Mouse (Mus musculus) MEL (cell line): ENCODE results near the gene Negr1. TPM values are rescaled to one million over a fixed set of nuclear protein-coding genes. Genes with fewer than 3 reads are reported as not detected.

Experiments
- DNase-seq: peaks from one replicate; pipeline ENCODE4 v3.0.0; 2011; ENCODE audit warnings: low read depth, low spot score
- H3K27ac ChIP-seq: 2 replicates; pipeline ENCODE4 v1.5.1; 2012; ENCODE audit warnings: low read depth, mild to moderate bottlenecking, control low read depth, low read length, moderate library complexity; ENCODE audit not compliant: control insufficient read depth
- H3K27me3 ChIP-seq, 2 experiments: fragments of 150-350 bp in 1 of 2; sonication (generic) in 1 of 2; 2 replicates each; pipeline ENCODE4 v1.6.1; 2012; ENCODE audit warnings: low read length in 2 of 2, mild to moderate bottlenecking in 2 of 2, improper control_type of control experiment in 1 of 2, moderate library complexity in 1 of 2; ENCODE audit not compliant: insufficient read depth in 2 of 2, control insufficient read depth in 1 of 2
- H3K36me3 ChIP-seq, 2 experiments: 2 replicates each; pipeline ENCODE4 v1.6.1; 2012 to 2014; ENCODE audit warnings: low read length in 2 of 2, improper control_type of control experiment in 1 of 2, inconsistent platforms in 1 of 2, mild to moderate bottlenecking in 1 of 2; ENCODE audit not compliant: insufficient read depth in 2 of 2, control insufficient read depth in 1 of 2
- H3K4me1 ChIP-seq, 2 experiments: fragments of 150-350 bp in 1 of 2; sonication (generic) in 1 of 2; 2 replicates each; pipeline ENCODE4 v1.6.1; 2012; ENCODE audit warnings: low read length in 2 of 2, improper control_type of control experiment in 1 of 2, mild to moderate bottlenecking in 1 of 2; ENCODE audit not compliant: insufficient read depth in 2 of 2, control insufficient read depth in 1 of 2
- H3K4me3 ChIP-seq, 2 experiments: fragments of 150-350 bp in 1 of 2; sonication (generic) in 1 of 2; 2 replicates each; pipeline ENCODE4 v1.5.1; 2012; ENCODE audit warnings: low read depth in 2 of 2, low read length in 2 of 2, mild to moderate bottlenecking in 2 of 2, moderate library complexity in 2 of 2, control low read depth in 1 of 2, improper control_type of control experiment in 1 of 2; ENCODE audit not compliant: control insufficient read depth in 1 of 2, insufficient read depth in 1 of 2
- H3K79me2 ChIP-seq: 2 replicates; pipeline ENCODE4 v1.6.1; 2012; ENCODE audit warnings: mild to moderate bottlenecking, low read length, moderate library complexity; ENCODE audit not compliant: control insufficient read depth, poor library complexity, insufficient read depth
- H3K9ac ChIP-seq: 2 replicates; pipeline ENCODE4 v1.6.1; 2012; ENCODE audit warnings: low read depth, mild to moderate bottlenecking, control low read depth, low read length, moderate library complexity; ENCODE audit not compliant: control insufficient read depth, poor library complexity, severe bottlenecking
- H3K9me3 ChIP-seq: fragments of 150-350 bp; sonication (generic); replicated peaks from 2 replicates; pipeline ENCODE4 v1.6.1; 2012; ENCODE audit warnings: mild to moderate bottlenecking, low read length, improper control_type of control experiment, moderate library complexity; ENCODE audit not compliant: insufficient read depth
- BHLHE40 ChIP-seq: IDR thresholded peaks from 2 replicates; pipeline ENCODE4 v1.6.1; 2012; ENCODE audit warnings: low read depth, mild to moderate bottlenecking, inconsistent platforms, low read length, improper control_type of control experiment, borderline replicate concordance
- CHD2 ChIP-seq: IDR thresholded peaks from 2 replicates; pipeline ENCODE4 v1.6.1; 2011; ENCODE audit warnings: low read length, improper control_type of control experiment
- ELF1 ChIP-seq: IDR thresholded peaks from 2 replicates; pipeline ENCODE4 v1.6.1; 2014; ENCODE audit warnings: low read depth, mild to moderate bottlenecking, inconsistent platforms, low read length, improper control_type of control experiment, moderate library complexity
- EP300 ChIP-seq, 2 experiments: IDR thresholded peaks; 2 replicates each; pipeline ENCODE4 v1.6.1; 2011; ENCODE audit warnings: improper control_type of control experiment in 2 of 2, low read length in 2 of 2, low read depth in 1 of 2, mild to moderate bottlenecking in 1 of 2
- ETS1 ChIP-seq: IDR thresholded peaks from 2 replicates; pipeline ENCODE4 v1.6.1; 2012; ENCODE audit warnings: low read depth, mild to moderate bottlenecking, inconsistent platforms, low read length, improper control_type of control experiment, moderate library complexity
- GATA1 ChIP-seq: IDR thresholded peaks from 2 replicates; pipeline ENCODE4 v1.6.1; 2011; ENCODE audit warnings: low read depth, low read length, improper control_type of control experiment
- MAX ChIP-seq: IDR thresholded peaks from 2 replicates; pipeline ENCODE4 v1.6.1; 2011; ENCODE audit warnings: low read length, improper control_type of control experiment
- MAZ ChIP-seq: IDR thresholded peaks from 2 replicates; pipeline ENCODE4 v1.6.1; 2012; ENCODE audit warnings: low read depth, mild to moderate bottlenecking, inconsistent platforms, low read length, improper control_type of control experiment
- MEF2A ChIP-seq: IDR thresholded peaks from 2 replicates; pipeline ENCODE4 v1.6.1; 2014; ENCODE audit warnings: low read depth, mild to moderate bottlenecking, inconsistent platforms, low read length, improper control_type of control experiment; ENCODE audit not compliant: poor library complexity, insufficient replicate concordance, severe bottlenecking; ENCODE audit errors: extremely low read depth
- MYC ChIP-seq: IDR thresholded peaks from 2 replicates; pipeline ENCODE4 v1.6.1; 2011; ENCODE audit warnings: low read depth, mild to moderate bottlenecking, low read length, improper control_type of control experiment, moderate library complexity
- NRF1 ChIP-seq: IDR thresholded peaks from 2 replicates; pipeline ENCODE4 v1.6.1; 2014; ENCODE audit warnings: low read depth, mild to moderate bottlenecking, inconsistent platforms, low read length, improper control_type of control experiment, moderate library complexity; ENCODE audit not compliant: poor library complexity, insufficient read depth, severe bottlenecking
- POLR2A ChIP-seq, 2 experiments: IDR thresholded peaks; 2 replicates each; pipeline ENCODE4 v1.6.1; 2011 to 2012; ENCODE audit warnings: low read length in 2 of 2, mild to moderate bottlenecking in 2 of 2, control low read depth in 1 of 2, improper control_type of control experiment in 1 of 2, low read depth in 1 of 2, moderate library complexity in 1 of 2; ENCODE audit not compliant: control insufficient read depth in 1 of 2, insufficient read depth in 1 of 2, poor library complexity in 1 of 2
- SIN3A ChIP-seq: IDR thresholded peaks from 2 replicates; pipeline ENCODE4 v1.6.1; 2012; ENCODE audit warnings: low read length, improper control_type of control experiment, inconsistent platforms
- TCF12 ChIP-seq: IDR thresholded peaks from 2 replicates; pipeline ENCODE4 v1.6.1; 2014; ENCODE audit warnings: low read depth, mild to moderate bottlenecking, inconsistent platforms, low read length, improper control_type of control experiment, moderate library complexity
- USF1 ChIP-seq: IDR thresholded peaks from 2 replicates; pipeline ENCODE4 v1.6.1; 2014; ENCODE audit warnings: low read depth, mild to moderate bottlenecking, inconsistent platforms, low read length, improper control_type of control experiment, moderate library complexity
- ZC3H11A ChIP-seq: IDR thresholded peaks from 2 replicates; pipeline ENCODE4 v1.6.1; 2012; ENCODE audit warnings: low read depth, mild to moderate bottlenecking, inconsistent platforms, low read length, improper control_type of control experiment
- ZMIZ1 ChIP-seq: IDR thresholded peaks from 2 replicates; pipeline ENCODE4 v1.6.1; 2012; ENCODE audit warnings: low read depth, mild to moderate bottlenecking, inconsistent platforms, low read length, improper control_type of control experiment, moderate library complexity
- ZNF384 ChIP-seq: IDR thresholded peaks from 2 replicates; pipeline ENCODE4 v1.6.1; 2012; ENCODE audit warnings: low read depth, mild to moderate bottlenecking, inconsistent platforms, low read length, improper control_type of control experiment
- polyA plus RNA-seq, 2 experiments: library from polyadenylated mRNA; stranded (reverse) in 1 of 2; unstranded in 1 of 2; fragments of >175 nt in 1 of 2; fragments of >200 nt in 1 of 2; gene quantifications; 2 replicates each; pipeline versions ENCODE4 v1.2.1 to v1.2.4; 2012; ENCODE audit warnings: low replicate concordance in 2 of 2, low read depth in 1 of 2; ENCODE audit not compliant: insufficient read length in 2 of 2, insufficient read depth in 1 of 2, missing spikeins in 1 of 2
- total RNA-seq: library from RNA; depleted of rRNA; stranded (reverse); fragments of 300-350 nt; gene quantifications from 2 replicates; pipeline ENCODE4 v1.2.3, GENCODE M21; 2012

The Negr1 gene
- total and polyA plus RNA-seq, 3 experiments = not detected

GRCm38 (mm10) chr3:156838550-156838949 is 277.0 kb downstream of the Negr1 start:
- Histone ChIP-seq H3K27me3 (no peaks in the 10 kb centered on the region), H3K4me3 (no peak overlapping the region), H3K27ac (no peak overlapping the region), H3K79me2 (no peaks in the 10 kb centered on the region), H3K4me1 (no peaks in the 10 kb centered on the region), H3K9me3 (no peaks in the 10 kb centered on the region), H3K36me3 (no peaks in the 10 kb centered on the region), H3K9ac (no peak overlapping the region)
- TF ChIP-seq ELF1 = no peak
- no peak for TF ChIP-seq MYC
- no peak for TF ChIP-seq USF1
- no peak for TF ChIP-seq SIN3A
- no peak for TF ChIP-seq POLR2A (IDR thresholded peaks at IDR 0.05; ENCODE audit: control insufficient read depth in 1 of 2, insufficient read depth in 1 of 2, low read depth in 1 of 2, low read length in 2 of 2, poor library complexity in 1 of 2)
- no peak for TF ChIP-seq TCF12
- no peak for TF ChIP-seq BHLHE40
- no peak for TF ChIP-seq NRF1
- DNase-seq = no peak

- DNase-seq = no peak
- TF ChIP-seq ZC3H11A (no peak), MAX (no peak), GATA1 (no peak), MAZ (no peak), BHLHE40 (no peak), ZNF384 (no peak), MYC (no peak), CHD2 (no peak), ZMIZ1 (no peak), EP300 (IDR thresholded peaks at IDR 0.05; ENCODE audit: low read depth in 1 of 2, low read length in 2 of 2) (no peak), ETS1 (no peak), MEF2A (no peak)
- H3K36me3 ChIP-seq = no peaks in the 10 kb centered on the region
- no peak overlapping the region for H3K9ac ChIP-seq
- H3K4me1 ChIP-seq = no peaks in the 10 kb centered on the region
- no peaks in the 10 kb centered on the region for H3K9me3 ChIP-seq
- H3K79me2 ChIP-seq = no peaks in the 10 kb centered on the region
- no peaks in the 10 kb centered on the region for H3K27me3 ChIP-seq
- no peak overlapping the region for H3K4me3 ChIP-seq
- no peak overlapping the region for H3K27ac ChIP-seq
Observed at GRCm38 (mm10) chr3:156848385-156848784, 286.8 kb downstream of the Negr1 start.
